Mouse (Mus musculus) embryonic stem cell, embryonic (primary cell): ENCODE measurements around the gene Stom.

Experiments
- CTCF ChIA-PET, 4 experiments: fragments of 300-600 bp in 2 of 4; fragments of 350-600 bp in 2 of 4; sonication (Branson Sonifier 250); formaldehyde crosslinking; loops; one replicate each; lab custom pipeline; 2022; ENCODE audit warnings: inconsistent platforms in 2 of 4; lab: Charles Lee
- POLR2A ChIA-PET, 4 experiments: fragments of 300-600 bp in 2 of 4; fragments of 350-600 bp in 2 of 4; sonication (Branson Sonifier 250); formaldehyde crosslinking; loops; one replicate each; lab custom pipeline; 2022; ENCODE audit warnings: antibody characterized with exemption in 4 of 4, inconsistent platforms in 1 of 4; lab: Charles Lee

The Stom gene

DNA sequence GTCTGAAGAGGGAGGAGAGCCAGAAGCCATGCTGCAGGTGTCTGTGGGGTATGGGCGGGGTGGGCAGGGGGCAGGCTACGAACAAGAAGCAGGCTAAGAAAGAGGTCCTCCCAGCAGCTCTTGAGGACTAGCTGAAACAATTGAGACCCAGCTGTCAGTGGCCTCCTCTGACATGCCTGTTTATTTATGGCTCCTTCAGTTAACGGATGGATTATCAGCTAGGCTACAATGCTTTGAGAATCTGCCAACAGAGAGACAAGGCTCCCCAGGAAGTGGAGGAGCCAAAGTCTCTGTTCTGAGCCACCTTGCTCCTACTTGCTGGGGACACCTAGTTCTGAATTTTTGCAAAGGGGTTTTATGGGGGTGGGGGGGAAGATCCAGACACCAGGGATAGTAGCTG lies 44.1 kb downstream of the Stom start:
- ChIA-PET POLR2A (interaction anchor here in 2 of 4 experiments (0.6 to 1.0 kb wide), 3 partner anchors 44 to 155 kb away, joined by 3 to 6 read pairs (median 5); partner anchors contain the start of gene Stom (in 1 of the 2)), CTCF (interaction anchor here in 3 of 4 experiments (0.6 to 2.3 kb wide), 13 partner anchors 11 to 218 kb away, joined by 3 to 8 read pairs (median 4); partner anchors contain the start of genes 4930402F06Rik (in 1 of the 3) and 4930568D16Rik (in 1 of the 3))

DNA sequence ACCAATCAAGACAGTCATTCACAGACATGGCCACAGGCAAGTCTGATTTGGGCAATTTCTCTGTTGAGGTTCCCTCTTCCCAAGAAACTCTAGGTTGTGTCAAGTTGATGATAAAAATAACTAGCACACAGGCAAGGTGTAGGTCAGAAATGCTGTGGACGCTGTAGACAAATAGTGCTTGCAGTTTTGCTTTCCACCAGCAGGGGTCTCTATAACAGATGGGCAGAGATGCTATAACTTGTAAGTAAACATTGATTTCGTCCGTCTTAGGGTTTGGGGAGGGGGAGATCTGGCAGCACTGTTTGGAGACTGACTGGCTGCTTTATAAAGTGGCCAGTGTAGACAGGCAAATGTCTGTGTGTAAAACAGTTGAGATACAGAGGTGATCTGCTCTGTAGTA lies 44.9 kb downstream of the Stom start:
- CTCF ChIA-PET: interaction anchor here in 1 of 4 experiments (2.3 kb wide), 1 partner anchor 106 kb away, joined by 7 read pairs; the partner anchor contains the start of gene 4930402F06Rik
- POLR2A ChIA-PET: no interaction called here

DNA sequence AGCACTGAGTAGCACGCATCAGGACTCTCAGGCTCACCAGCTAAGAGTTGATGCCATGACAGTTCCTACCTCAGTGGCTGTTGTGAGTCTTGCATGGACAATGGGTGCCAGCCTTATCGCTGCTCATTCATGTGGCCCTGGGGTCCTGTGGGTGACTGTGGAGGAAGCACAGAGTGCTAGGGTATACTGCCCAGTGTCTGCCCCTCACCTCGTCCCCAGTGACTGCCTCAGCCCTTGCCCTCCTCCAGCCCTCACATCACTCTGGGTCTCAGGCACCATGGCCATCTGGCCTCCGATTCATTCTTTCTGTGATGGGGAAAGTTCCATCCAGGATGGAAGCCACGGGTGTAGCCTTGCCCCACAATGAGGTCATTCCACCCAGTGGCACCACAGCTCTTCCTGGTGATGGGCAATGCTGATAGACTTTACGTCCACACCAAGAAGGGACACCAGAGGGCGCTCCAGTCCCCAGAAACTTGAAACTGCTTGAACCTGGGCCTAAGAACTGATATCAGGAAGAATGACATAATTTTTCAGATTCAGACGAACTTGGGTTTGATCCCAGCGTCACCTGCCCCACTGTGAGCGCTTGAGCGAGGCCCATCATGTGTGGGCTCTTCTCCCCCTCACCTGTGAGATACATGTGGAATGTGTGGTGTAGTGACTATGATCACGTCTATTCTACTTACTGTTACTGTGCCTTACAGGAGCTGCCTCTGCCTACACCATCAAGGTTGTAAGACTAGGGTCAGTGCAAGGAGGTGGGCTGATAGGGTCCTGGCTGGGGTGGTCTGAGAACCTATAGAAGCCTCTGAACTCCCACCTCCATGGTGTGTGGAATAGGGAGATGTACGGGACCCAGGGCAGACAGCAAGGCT lies 47.8 kb downstream of the Stom start:
- ChIA-PET CTCF (interaction anchor here (0.5 to 3.0 kb wide), 64 partner anchors 8 to 1152 kb away, joined by 3 to 31 read pairs (median 4); partner anchors contain the start of genes 4930402F06Rik (in 3 of the 4), Gsn (in 1 of the 4) and Stom (in 1 of the 4)), POLR2A (interaction anchor here in 1 of 4 experiments (1.0 kb wide), 1 partner anchor 108 kb away, joined by 3 read pairs; the partner anchor contains the start of gene 4930402F06Rik)

DNA sequence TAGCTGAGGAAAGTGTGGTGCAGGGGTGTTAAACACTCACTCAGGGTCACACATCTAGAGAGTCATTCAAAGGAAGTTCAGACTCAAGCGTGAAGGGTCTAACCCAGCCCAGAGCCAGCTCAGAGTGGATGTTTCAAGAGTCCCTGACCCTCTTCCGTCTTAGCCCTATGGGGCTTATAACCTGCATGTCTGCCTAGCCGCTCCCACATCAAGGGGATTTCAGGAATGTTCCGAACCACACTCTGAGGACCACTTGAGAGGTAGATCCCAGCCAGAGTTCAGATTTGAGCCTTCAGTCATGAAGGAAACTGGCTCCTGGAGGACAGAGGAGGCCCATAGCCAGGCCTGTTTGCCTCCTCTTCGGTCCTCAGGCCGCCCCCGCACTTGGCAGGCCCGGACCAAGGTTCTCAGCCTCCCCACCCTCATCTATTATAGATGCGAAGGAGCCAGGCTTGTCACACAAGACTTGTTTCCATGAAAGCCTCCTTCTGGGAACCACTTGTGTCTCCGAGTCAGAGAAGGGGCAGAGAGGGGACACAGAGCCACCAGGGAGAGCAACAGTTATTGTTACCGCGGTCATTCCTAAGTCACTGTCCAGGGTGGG lies 49.7 kb downstream of the Stom start:
- POLR2A ChIA-PET: interaction anchor here in 1 of 4 experiments (0.7 kb wide), 2 partner anchors 13 to 88 kb away, joined by 5 read pairs; no protein-coding TSS in a partner anchor
- CTCF ChIA-PET: interaction anchor here (0.6 to 1.3 kb wide), 10 partner anchors 12 to 722 kb away, joined by 3 to 7 read pairs (median 4); no protein-coding TSS in a partner anchor

DNA sequence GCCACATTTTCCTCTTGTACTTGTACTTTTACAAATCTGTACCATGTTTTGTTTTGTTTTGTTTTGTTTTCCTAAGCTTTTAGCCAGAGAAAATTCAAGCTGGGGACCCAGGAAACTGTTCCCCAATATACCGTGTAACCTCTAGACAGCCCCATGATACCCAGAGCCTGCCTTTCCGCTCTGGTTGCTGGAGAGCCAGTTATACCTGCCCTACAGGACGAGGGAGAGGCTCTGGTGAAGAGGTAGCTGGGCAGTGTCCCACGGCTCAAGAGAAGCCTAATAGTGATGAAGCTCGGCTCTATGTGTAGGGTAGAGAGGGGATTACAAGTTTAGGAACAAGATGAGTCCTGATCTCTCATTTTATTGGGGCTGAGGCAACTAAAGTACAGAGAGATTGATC lies 51.6 kb downstream of the Stom start:
- CTCF ChIA-PET: interaction anchor here in 3 of 4 experiments (0.5 to 2.2 kb wide), 6 partner anchors 10 to 224 kb away, joined by 3 to 7 read pairs (median 4); partner anchors contain the start of genes 4930402F06Rik (in 1 of the 3), Gsn (in 1 of the 3) and Hc (in 1 of the 3)
- POLR2A ChIA-PET: no interaction called here

DNA sequence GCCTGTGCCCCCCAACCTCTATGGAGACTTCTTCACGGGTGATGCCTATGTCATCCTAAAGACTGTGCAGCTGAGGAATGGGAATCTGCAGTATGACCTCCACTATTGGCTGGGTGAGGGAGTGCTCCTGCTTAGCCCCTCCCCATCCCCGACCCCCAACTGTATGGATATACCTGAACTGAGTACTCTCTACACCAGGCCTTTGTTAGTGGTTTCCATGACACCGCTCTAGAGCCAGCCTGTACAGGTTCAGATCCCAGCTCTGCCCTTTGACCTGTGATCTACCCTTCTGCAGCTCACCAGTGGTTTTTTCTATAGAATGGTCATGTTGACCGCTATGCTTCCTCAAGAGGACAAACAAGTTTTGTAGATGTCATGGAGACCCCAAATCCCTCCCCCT lies 52.8 kb downstream of the Stom start:
- POLR2A ChIA-PET: no interaction called here
- CTCF ChIA-PET: interaction anchor here (0.5 to 2.2 kb wide), 5 partner anchors 11 to 114 kb away, joined by 3 to 7 read pairs (median 4); partner anchors contain the start of gene 4930402F06Rik (in 1 of the 4)

DNA sequence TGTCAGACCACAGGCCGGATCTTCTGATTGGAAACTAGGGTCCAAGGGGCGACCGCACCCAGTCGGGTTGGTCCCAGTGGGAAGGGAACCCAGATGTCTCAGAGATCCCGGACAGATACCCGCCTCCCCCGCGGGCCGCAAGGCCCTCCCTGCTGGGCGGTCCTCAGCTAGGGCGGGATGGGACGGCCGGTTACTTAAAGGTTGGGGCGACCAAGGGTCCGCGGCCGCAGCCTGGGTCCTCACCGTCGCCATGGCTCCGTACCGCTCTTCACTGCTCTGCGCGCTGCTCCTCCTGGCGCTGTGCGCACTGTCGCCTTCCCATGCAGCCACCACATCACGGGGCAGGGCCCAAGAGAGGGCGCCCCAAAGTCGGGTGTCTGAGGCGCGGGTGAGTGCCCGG lies 54.6 kb downstream of the Stom start:
- ChIA-PET CTCF (interaction anchor here in 1 of 4 experiments (1.1 kb wide), 1 partner anchor 11 kb away, joined by 3 read pairs; no protein-coding TSS in a partner anchor), POLR2A (no interaction called here)

DNA sequence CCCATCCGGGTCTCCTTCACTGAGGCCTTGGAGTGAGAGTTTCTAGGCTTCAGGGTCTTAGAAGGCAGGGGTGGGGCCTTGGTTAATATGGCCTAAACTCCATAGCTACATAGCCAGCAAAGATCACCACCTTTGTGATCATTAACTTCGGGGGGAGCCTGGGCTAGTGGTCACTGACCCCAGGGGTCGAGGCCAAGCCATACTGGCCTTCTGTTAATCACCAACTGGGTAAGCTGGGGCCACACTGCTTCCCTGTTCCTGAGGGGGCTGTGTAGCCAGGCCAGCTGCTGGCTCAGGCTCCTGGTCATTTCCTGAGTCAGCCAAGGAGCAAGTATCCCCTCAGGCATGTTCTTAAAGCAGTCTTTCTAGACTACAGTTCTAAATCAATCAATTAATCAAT lies 56.8 kb downstream of the Stom start:
- POLR2A ChIA-PET: no interaction called here
- CTCF ChIA-PET: interaction anchor here in 1 of 4 experiments (1.3 kb wide), 1 partner anchor 9 kb away, joined by 3 read pairs; no protein-coding TSS in a partner anchor

- ChIA-PET CTCF (interaction anchor here in 3 of 4 experiments (0.7 to 1.9 kb wide), 3 partner anchors 10 to 389 kb away, joined by 3 to 4 read pairs (median 3); no protein-coding TSS in a partner anchor), POLR2A (no interaction called here)
Observed at GRCm38 (mm10) chr2:35278371-35279210, 58.2 kb downstream of the Stom start.

DNA sequence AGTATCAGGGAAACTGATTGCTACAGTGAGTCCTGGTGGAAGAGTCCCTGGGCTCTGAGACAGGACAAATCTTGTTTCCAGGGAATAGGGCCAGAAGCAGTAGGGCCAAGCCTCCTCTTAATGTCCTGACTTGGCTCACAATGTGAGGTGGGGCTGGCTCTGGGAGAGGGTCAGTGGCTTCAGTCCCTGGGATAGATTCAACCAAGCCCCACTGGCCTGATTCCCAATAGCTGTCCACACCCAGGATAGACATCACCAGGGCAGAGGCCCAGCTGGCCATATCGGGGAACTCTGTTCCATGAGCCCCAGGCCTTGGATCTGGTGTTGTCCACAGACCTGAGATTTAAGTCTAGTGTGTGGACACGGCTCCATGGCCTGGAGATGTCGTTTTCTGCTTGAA lies 59.1 kb downstream of the Stom start:
- CTCF ChIA-PET: interaction anchor here in 1 of 4 experiments (1.9 kb wide), 1 partner anchor 11 kb away, joined by 4 read pairs; no protein-coding TSS in a partner anchor

GRCm38 (mm10) chr2:35273536-35273935 lies 63.2 kb downstream of the Stom start:
- ChIA-PET CTCF (interaction anchor here in 3 of 4 experiments (0.6 to 1.9 kb wide), 8 partner anchors 10 to 59 kb away, joined by 3 to 7 read pairs (median 4); no protein-coding TSS in a partner anchor), POLR2A (interaction anchor here in 2 of 4 experiments (0.6 to 0.9 kb wide), 2 partner anchors 8 to 14 kb away, joined by 3 to 5 read pairs; no protein-coding TSS in a partner anchor)

More for the DNA sequence above, 59.1 kb downstream of the Stom start:
- POLR2A ChIA-PET: no interaction called here

GRCm38 (mm10) chr2:35272881-35273280 lies 63.9 kb downstream of the Stom start:
- ChIA-PET POLR2A (no interaction called here), CTCF (interaction anchor here in 3 of 4 experiments (1.1 to 1.9 kb wide), 5 partner anchors 11 to 58 kb away, joined by 3 to 7 read pairs (median 4); no protein-coding TSS in a partner anchor)

- ChIA-PET POLR2A (no interaction called here), CTCF (interaction anchor here in 1 of 4 experiments (0.6 to 3.2 kb wide), 4 partner anchors 27 to 554 kb away, joined by 3 to 34 read pairs (median 4); no protein-coding TSS in a partner anchor)
Observed at GRCm38 (mm10) chr2:35271817-35272216, 65.0 kb downstream of the Stom start.

GRCm38 (mm10) chr2:35270531-35270984 lies 66.2 kb downstream of the Stom start:
- CTCF ChIA-PET: interaction anchor here (0.6 to 3.5 kb wide), 9 partner anchors 11 to 84 kb away, joined by 3 to 34 read pairs (median 4); partner anchors contain the start of gene Gsn (in 1 of the 4)
- POLR2A ChIA-PET: interaction anchor here in 2 of 4 experiments (0.6 to 1.6 kb wide), 6 partner anchors 14 to 109 kb away, joined by 3 to 7 read pairs (median 4); partner anchors contain the start of gene Gsn (in 2 of the 2)

GRCm38 (mm10) chr2:35269716-35270260 lies 67.0 kb downstream of the Stom start:
- POLR2A ChIA-PET: interaction anchor here in 2 of 4 experiments (1.1 to 1.6 kb wide), 7 partner anchors 10 to 498 kb away, joined by 3 to 7 read pairs (median 4); partner anchors contain the start of genes Gsn (in 2 of the 2) and Hspa5 (in 1 of the 2)
- CTCF ChIA-PET: interaction anchor here (0.5 to 3.5 kb wide), 10 partner anchors 10 to 1899 kb away, joined by 3 to 34 read pairs (median 4); partner anchors contain the start of gene Gsn (in 1 of the 4)

- POLR2A ChIA-PET: interaction anchor here in 2 of 4 experiments (0.6 to 1.6 kb wide), 7 partner anchors 10 to 498 kb away, joined by 3 to 5 read pairs (median 3); partner anchors contain the start of genes Gsn (in 1 of the 2), Hspa5 (in 1 of the 2) and Stom (in 1 of the 2)
- CTCF ChIA-PET: interaction anchor here in 2 of 4 experiments (0.6 to 3.5 kb wide), 4 partner anchors 13 to 379 kb away, joined by 3 to 34 read pairs (median 8); partner anchors contain the start of gene Gsn (in 1 of the 2)
Observed at GRCm38 (mm10) chr2:35269136-35269535, 67.6 kb downstream of the Stom start.
